Comparison of ENCODE assay signal across 13 mouse cellular contexts in the genomic region with DNA sequence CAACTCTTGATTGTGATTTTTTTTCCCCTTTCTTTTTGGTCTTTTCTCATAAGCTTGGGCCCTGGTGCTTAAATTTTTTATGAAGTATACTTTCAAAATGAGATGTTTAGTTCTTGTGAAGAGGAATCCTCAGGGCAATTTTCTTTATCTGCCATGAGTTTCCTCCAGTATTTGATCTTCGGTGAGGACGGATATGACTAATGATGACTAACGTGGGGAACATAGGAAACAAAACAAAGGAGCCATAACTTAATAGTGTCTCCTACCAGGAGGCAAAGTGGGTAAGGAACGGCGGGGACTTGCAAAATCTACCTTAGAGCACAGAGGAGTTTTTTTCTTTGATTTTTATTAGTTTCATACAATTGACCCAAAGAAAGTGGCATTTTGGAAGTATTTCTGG.
A peak's percentile ranks its signal among the peaks of the same experiment; 100 is the strongest.
DNase-seq lines count a peak whose midpoint lies in the region.
"Had no signal": no experiment of that assay in that cellular context is flagged by ENCODE, and none has a peak within 500 bp of the region (broad histone marks: within the 10 kb centered on the region; RNA-seq: fewer than 3 reads in every experiment).

No protein-coding gene starts in this region.

- DNase-seq in adrenal gland, adult 2 months, result peak; percentile 3
- DNase-seq in adrenal gland, postnatal 4 days (ENCODE audit: low spot score in 2 of 2), result no peak
- DNase-seq in kidney, adult 9 months, result peak; percentile 3
- DNase-seq in kidney, postnatal 4 days, result no peak
- DNase-seq in NIH3T3 (ENCODE audit: low read depth), result peak; percentile 9
- no peak for DNase-seq in spleen, postnatal 10 days (ENCODE audit: low spot score in 2 of 2)
- DNase-seq in gastrocnemius, postnatal 10 days, result no peak
- DNase-seq: cerebellum, adult 18-20 months; cerebellum, adult 9-11 months; cerebellum, postnatal 36 days; forebrain, postnatal 0 days; gastrocnemius, postnatal 25 days; heart, postnatal 36 days had no signal

Comparison
In these comparisons a context has a peak if more than half of its experiments do, and no peak if none do; other contexts are left out.
1. DNase-seq: peak in adrenal gland, adult 2 months (single experiment), kidney, adult 9 months (single experiment) and NIH3T3 (single experiment); none in adrenal gland, postnatal 4 days (0 of 2), kidney, postnatal 4 days (0 of 2), spleen, postnatal 10 days (0 of 2) and gastrocnemius, postnatal 10 days (single experiment).